8 mouse cellular contexts compared by ENCODE assay signal in the genomic region with DNA sequence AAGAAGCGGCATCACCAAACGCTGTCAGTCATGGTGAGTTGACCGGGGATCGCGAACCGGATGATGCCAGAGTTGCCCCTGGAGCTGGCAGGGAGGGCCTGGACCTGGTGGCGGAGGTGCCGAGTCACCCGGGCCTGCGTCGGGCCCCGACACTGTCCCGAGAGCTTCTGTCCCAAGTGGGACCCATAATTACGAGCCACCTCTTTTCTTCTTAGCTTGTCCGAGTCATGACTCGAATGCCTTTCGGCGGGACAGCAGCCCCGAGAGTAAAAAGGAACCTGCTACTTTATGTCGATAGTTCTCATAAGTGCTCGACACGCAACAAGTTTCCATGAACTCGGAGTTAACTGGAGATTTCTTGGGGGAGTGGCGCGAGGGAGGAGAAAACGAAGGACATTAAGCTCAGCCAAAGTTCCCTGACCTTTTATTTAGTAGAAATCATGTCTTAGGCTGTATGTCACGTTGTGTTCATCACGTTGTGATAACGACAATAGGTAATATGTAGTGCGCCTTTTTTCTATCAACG. TPM values are rescaled to one million over a fixed set of nuclear protein-coding genes. Genes with fewer than 3 reads are reported as not detected.
A peak's percentile ranks its signal among the peaks of the same experiment; 100 is the strongest.
DNase-seq lines count a peak whose midpoint lies in the region; ATAC-seq and TF ChIP-seq lines count a peak whose summit lies in the region.

No protein-coding gene starts in this region.

- ATAC-seq in lung, embryonic 15.5 days (ENCODE audit: borderline replicate concordance, extremely low read depth, low FRiP score, low TSS enrichment), result no peak
- peak; percentile 62 for ATAC-seq in neural tube, embryonic 14.5 days (ENCODE audit: low read depth)

- intact Hi-C loops in left cerebral cortex, postnatal 4 days (cut with DNase I), result no loop called here

- TF ChIP-seq CTCF in embryonic fibroblast, embryonic 13.5 days (IDR thresholded peaks at IDR 0.05; ENCODE audit: borderline replicate concordance, insufficient read depth, low read length), result no peak

- H3K9me3 ChIP-seq in lung, embryonic 15.5 days, result no peaks in the 10 kb centered on the region
- H3K9me3 ChIP-seq in neural tube, embryonic 14.5 days (ENCODE audit: control insufficient read depth, low read length), result no peaks in the 10 kb centered on the region

- peak overlapping the region; percentile 88 for H3K9ac ChIP-seq in lung, embryonic 15.5 days
- peak overlapping the region; percentile 65 for H3K9ac ChIP-seq in neural tube, embryonic 14.5 days (replicated peaks; ENCODE audit: low read depth, low read length)

- peak overlapping the region; percentile 76 for H3K27ac ChIP-seq in lung, embryonic 15.5 days
- peak overlapping the region; percentile 75 for H3K27ac ChIP-seq in embryonic fibroblast, embryonic 13.5 days (ENCODE audit: insufficient read depth, low read length)
- 0 out of 2 replicates have a peak overlapping the region, but pooled peaks have one; percentile 22 for H3K27ac ChIP-seq in neural tube, embryonic 14.5 days (ENCODE audit: low read depth, low read length)

- peaks cover 21% of the 10 kb centered on the region for H3K4me1 ChIP-seq in lung, embryonic 15.5 days
- peaks cover 6% of the 10 kb centered on the region; the same call in 1 of the 2 replicates for H3K4me1 ChIP-seq in embryonic fibroblast, embryonic 13.5 days (ENCODE audit: control insufficient read depth, insufficient read depth, low read length)
- H3K4me1 ChIP-seq in neural tube, embryonic 14.5 days (ENCODE audit: control insufficient read depth, insufficient read depth, low read length), result peaks cover 15% of the 10 kb centered on the region; the same call in 1 of the 2 replicates

- peak overlapping the region; percentile 87 for H3K4me2 ChIP-seq in lung, embryonic 15.5 days
- H3K4me2 ChIP-seq in neural tube, embryonic 14.5 days (ENCODE audit: low read depth, low read length), result peak overlapping the region; percentile 79

- peak overlapping the region; percentile 78 for H3K4me3 ChIP-seq in lung, embryonic 15.5 days
- H3K4me3 ChIP-seq in embryonic fibroblast, embryonic 13.5 days (ENCODE audit: insufficient read depth, low read length), result peak overlapping the region; percentile 80
- H3K4me3 ChIP-seq in neural tube, embryonic 14.5 days (ENCODE audit: low read depth, low read length), result peak overlapping the region; percentile 63

- no peaks in the 10 kb centered on the region for H3K27me3 ChIP-seq in lung, embryonic 15.5 days
- no peaks in the 10 kb centered on the region for H3K27me3 ChIP-seq in neural tube, embryonic 14.5 days (ENCODE audit: control insufficient read depth, insufficient read depth, low read length)

- under 1% methylated on average over 31 of the region's 31 CpGs for WGBS in lung, embryonic 15.5 days
- WGBS in large intestine, adult 2 months, result under 1% methylated on average over 31 of the region's 31 CpGs
- 2% methylated on average over 31 of the region's 31 CpGs for WGBS in neural tube, embryonic 14.5 days

- peaks cover 40% of the 10 kb centered on the region for H3K36me3 ChIP-seq in lung, embryonic 15.5 days
- H3K36me3 ChIP-seq in neural tube, embryonic 14.5 days (ENCODE audit: control insufficient read depth, insufficient read depth, low read length), result peaks cover 10% of the 10 kb centered on the region

- no peak for DNase-seq in lung, postnatal 14 days
- peak; percentile 18 for DNase-seq in large intestine, adult 2 months (ENCODE audit: low read depth, low spot score)
- no peak for DNase-seq in cerebellum, adult 8-10 months
- DNase-seq in kidney, adult 9 months, result no peak
- DNase-seq in left cerebral cortex, postnatal 4 days, result no peak

- TF ChIP-seq POLR2A in embryonic fibroblast, embryonic 13.5 days (IDR thresholded peaks at IDR 0.05; ENCODE audit: low read depth, low read length), result no peak

RNA-seq across cellular contexts. Expression of gene Cdc45, which starts 0.7 kb away (rescaled TPM):
- polyA plus RNA-seq in lung, embryonic 15.5 days (2015; fragmentation: Nextera tagmentation; extraction: Ambion mirVana), result 56.5 and 59.3 TPM in 2 replicates
- polyA plus RNA-seq in embryonic fibroblast, embryonic 13.5 days (2011; ENCODE audit: insufficient read length, low read depth, missing spikeins), result 17.2 and 20.3 TPM in 2 replicates
- polyA plus RNA-seq in large intestine, adult 2 months (2012; rRNA removed), result 19.7 and 21.0 TPM in 2 replicates
- 5.6 and 6.8 TPM in 2 replicates for polyA plus RNA-seq in neural tube, embryonic 14.5 days (2014; fragmentation: Nextera tagmentation; extraction: Ambion mirVana)
- total RNA-seq in left cerebral cortex, postnatal 4 days (2021), result 1 to 10 TPM; 4.9 TPM

RNA-seq across cellular contexts. Expression of gene Ufd1, which starts 0.9 kb away (rescaled TPM):
- polyA plus RNA-seq in lung, embryonic 15.5 days (2015; fragmentation: Nextera tagmentation; extraction: Ambion mirVana), result 92.2 and 94.1 TPM in 2 replicates
- 89.6 and 90.8 TPM in 2 replicates for polyA plus RNA-seq in embryonic fibroblast, embryonic 13.5 days (2011; ENCODE audit: insufficient read length, low read depth, missing spikeins)
- polyA plus RNA-seq in large intestine, adult 2 months (2012; rRNA removed), result 27.2 and 33.5 TPM in 2 replicates
- 106 and 115 TPM in 2 replicates for polyA plus RNA-seq in neural tube, embryonic 14.5 days (2014; fragmentation: Nextera tagmentation; extraction: Ambion mirVana)
- total RNA-seq in left cerebral cortex, postnatal 4 days (2021), result 100 to 1,000 TPM in 1 of 2 experiments, 10 to 100 TPM in 1; 95.2 to 107 TPM

RNA-seq across cellular contexts. Expression of gene 2510002D24Rik, which starts 23.9 kb away (rescaled TPM):
- 34.7 and 38.7 TPM in 2 replicates for polyA plus RNA-seq in lung, embryonic 15.5 days (2015; fragmentation: Nextera tagmentation; extraction: Ambion mirVana)
- polyA plus RNA-seq in embryonic fibroblast, embryonic 13.5 days (2011; ENCODE audit: insufficient read length, low read depth, missing spikeins), result 7.9 and 11.7 TPM in 2 replicates
- 54.3 and 55.2 TPM in 2 replicates for polyA plus RNA-seq in large intestine, adult 2 months (2012; rRNA removed)
- 33.6 and 44.2 TPM in 2 replicates for polyA plus RNA-seq in neural tube, embryonic 14.5 days (2014; fragmentation: Nextera tagmentation; extraction: Ambion mirVana)
- total RNA-seq in left cerebral cortex, postnatal 4 days (2021), result 10 to 100 TPM; 20.2 to 21.9 TPM

RNA-seq across cellular contexts. Expression of gene Gm28539, which starts 23.9 kb away (rescaled TPM):
- not detected in 2 replicates for polyA plus RNA-seq in lung, embryonic 15.5 days (2015; fragmentation: Nextera tagmentation; extraction: Ambion mirVana)
- polyA plus RNA-seq in embryonic fibroblast, embryonic 13.5 days (2011; ENCODE audit: insufficient read length, low read depth, missing spikeins), result 4.2 and 5.7 TPM in 2 replicates
- 0.81 TPM in 1 of 2 replicates, not detected in the other for polyA plus RNA-seq in large intestine, adult 2 months (2012; rRNA removed)
- not detected in 2 replicates for polyA plus RNA-seq in neural tube, embryonic 14.5 days (2014; fragmentation: Nextera tagmentation; extraction: Ambion mirVana)
- 10 to 100 TPM in 1 of 2 experiments, 1 to 10 TPM in 1; 8.9 to 14.3 TPM for total RNA-seq in left cerebral cortex, postnatal 4 days (2021)

RNA-seq across cellular contexts. Expression of gene Cldn5, which starts 35.8 kb away (rescaled TPM):
- polyA plus RNA-seq in lung, embryonic 15.5 days (2015; fragmentation: Nextera tagmentation; extraction: Ambion mirVana), result 117 and 126 TPM in 2 replicates
- not detected in 2 replicates for polyA plus RNA-seq in embryonic fibroblast, embryonic 13.5 days (2011; ENCODE audit: insufficient read length, low read depth, missing spikeins)
- polyA plus RNA-seq in large intestine, adult 2 months (2012; rRNA removed), result 9.9 and 10.1 TPM in 2 replicates
- 45.1 and 110 TPM in 2 replicates for polyA plus RNA-seq in neural tube, embryonic 14.5 days (2014; fragmentation: Nextera tagmentation; extraction: Ambion mirVana)
- 10 to 100 TPM; 84.4 to 97.1 TPM for total RNA-seq in left cerebral cortex, postnatal 4 days (2021)

Comparison
In these comparisons a context has a peak if more than half of its experiments do, and no peak if none do; other contexts are left out.
1. H3K27ac ChIP-seq: peak in every context shown above with its lines; median percentile 76 in lung, embryonic 15.5 days; 75 in embryonic fibroblast, embryonic 13.5 days; 22 in neural tube, embryonic 14.5 days.